Mouse (Mus musculus): ENCODE measurements at regions not wholly inside any gene's neighbourhood (a gene's known extent, or its start where the extent isn't known, plus 50 kb on each side); places are given as distances from the start of the nearest gene placed in this dataset.

- no peak for DNase-seq (ENCODE audit: low read depth, low spot score)
These were observed 118.9 kb upstream of the 1700064H15Rik start for GRCm38 (mm10) chr3:19747361-19747760.

- no peak for DNase-seq (ENCODE audit: low read depth, low spot score)
These were observed 123.5 kb upstream of the 1700064H15Rik start for GRCm38 (mm10) chr3:19751946-19752345.

- DNase-seq (ENCODE audit: low read depth, low spot score) = no peak
These were observed 125.5 kb upstream of the 1700064H15Rik start for GRCm38 (mm10) chr3:19754011-19754410.

GRCm38 (mm10) chr3:19754636-19755035 lies 126.2 kb upstream of the 1700064H15Rik start:
- no peak for DNase-seq (ENCODE audit: low read depth, low spot score)

GRCm38 (mm10) chr3:19755136-19755535 lies 126.7 kb upstream of the 1700064H15Rik start:
- DNase-seq (ENCODE audit: low read depth, low spot score) = no peak

GRCm38 (mm10) chr3:19798543-19799106 lies 158.2 kb upstream of the Cp start:
- DNase-seq (ENCODE audit: low read depth, low spot score) = no peak

GRCm38 (mm10) chr3:19810034-19810433 lies 146.8 kb upstream of the Cp start:
- DNase-seq (ENCODE audit: low read depth, low spot score) = no peak

GRCm38 (mm10) chr3:19824904-19825303 lies 131.9 kb upstream of the Cp start:
- DNase-seq (ENCODE audit: low read depth, low spot score) = no peak

GRCm38 (mm10) chr3:19828518-19829246 lies 128.2 kb upstream of the Cp start:
- no peak for DNase-seq (ENCODE audit: low read depth, low spot score)

GRCm38 (mm10) chr3:19829752-19830151 lies 127.1 kb upstream of the Cp start:
- no peak for DNase-seq (ENCODE audit: low read depth, low spot score)

GRCm38 (mm10) chr3:19848031-19848735 lies 108.7 kb upstream of the Cp start:
- no peak for DNase-seq (ENCODE audit: low read depth, low spot score)

GRCm38 (mm10) chr3:19848736-19849269 lies 108.1 kb upstream of the Cp start:
- no peak for DNase-seq (ENCODE audit: low read depth, low spot score)

- no peak for DNase-seq (ENCODE audit: low read depth, low spot score)
These were observed 74.2 kb upstream of the Cp start for GRCm38 (mm10) chr3:19882623-19883022.

- DNase-seq (ENCODE audit: low read depth, low spot score) = no peak
These were observed 68.4 kb upstream of the Cp start for GRCm38 (mm10) chr3:19888405-19888804.

GRCm38 (mm10) chr3:19894258-19894629 lies 62.6 kb upstream of the Cp start:
- no peak for DNase-seq (ENCODE audit: low read depth, low spot score)

- DNase-seq (ENCODE audit: low read depth, low spot score) = peak; percentile 78
These were observed 62.0 kb upstream of the Cp start for GRCm38 (mm10) chr3:19894630-19895578.

- DNase-seq (ENCODE audit: low read depth, low spot score) = no peak
These were observed 61.1 kb upstream of the Cp start for GRCm38 (mm10) chr3:19895755-19896154.

GRCm38 (mm10) chr3:19897140-19897539 lies 59.7 kb upstream of the Cp start:
- no peak for DNase-seq (ENCODE audit: low read depth, low spot score)

GRCm38 (mm10) chr3:19902226-19902625 lies 54.6 kb upstream of the Cp start:
- no peak for DNase-seq (ENCODE audit: low read depth, low spot score)

GRCm38 (mm10) chr3:19904446-19905275 lies 52.2 kb upstream of the Cp start:
- DNase-seq (ENCODE audit: low read depth, low spot score) = no peak

Data from c-Kit-negative CD71-positive TER-119-positive erythroid progenitor cells, embryonic 14.5 days (primary cell).